Mouse (Mus musculus) C3H10T1/2 (cell line): ENCODE results near the gene 2200002J24Rik. TPM values are rescaled to one million over a fixed set of nuclear protein-coding genes. Genes with fewer than 3 reads are reported as not detected.

Experiments used
- polyA plus RNA-seq, 2 experiments: library from polyadenylated mRNA; unstranded; fragments of >200 nt; fragmentation: generic; extraction: Trizol; gene quantifications; one replicate each; pipeline ENCODE4 v1.2.1; 2012; ENCODE audit warnings: missing spikeins in 2 of 2

Gene 2200002J24Rik
- not detected for polyA plus RNA-seq

GRCm38 (mm10) chr7:30698589-30698988 is at the start of gene 2200002J24Rik:
2200002J24Rik (plus strand) TSS chr7:30698926.

DNA sequence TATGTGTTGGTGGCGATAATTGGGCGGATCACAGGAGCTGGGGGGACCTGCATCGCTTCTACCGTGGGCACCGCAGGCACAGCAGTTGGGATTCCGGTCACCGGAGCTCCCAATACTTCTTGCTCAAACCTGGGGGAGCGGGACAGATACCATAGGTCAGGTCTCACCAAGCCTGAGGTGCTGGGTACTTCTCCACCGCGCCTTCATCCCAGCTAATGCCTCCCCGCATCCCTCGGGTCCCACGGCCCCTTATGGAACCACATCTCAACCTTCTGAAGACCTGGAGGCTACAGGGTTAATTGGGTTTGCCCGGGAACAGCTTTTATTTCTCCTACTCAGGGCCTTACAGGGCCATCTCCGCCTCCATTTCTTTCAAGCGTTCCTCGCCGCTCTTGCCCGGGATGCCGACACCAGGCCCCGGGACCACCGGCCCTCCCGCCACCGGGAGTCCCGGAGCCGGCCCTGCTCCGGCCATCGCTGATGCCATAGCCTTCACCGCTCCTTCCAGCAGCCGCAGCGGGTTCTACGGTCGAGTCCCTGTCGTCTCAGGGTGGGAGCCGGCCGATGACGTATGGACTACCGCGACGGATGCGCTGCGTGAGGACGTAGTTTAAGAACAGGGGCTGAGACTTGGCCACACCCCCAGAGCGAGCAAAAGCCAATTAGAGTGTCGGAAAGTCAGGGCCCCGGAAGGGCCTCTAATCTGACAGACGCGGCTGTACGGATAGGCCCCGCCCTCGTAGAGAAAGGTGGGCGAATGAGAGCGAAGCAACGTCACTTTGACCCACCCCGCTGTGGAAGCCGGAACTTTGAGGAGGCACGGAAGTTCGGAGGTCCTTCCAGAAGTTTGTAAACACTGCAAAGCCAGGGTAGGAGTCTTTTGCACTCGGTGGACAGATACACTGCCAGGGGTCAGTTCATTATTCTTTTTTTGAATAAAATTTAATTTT is 48.9 kb upstream of the 2200002J24Rik start, which contains the start of gene Rbm42:
TSS of gene Rbm42 (minus strand) at position 727 of the 950 bp plus-strand sequence.

GRCm38 (mm10) chr7:30664529-30665200 is 34.1 kb upstream of the 2200002J24Rik start, which contains the start of gene Haus5:
Haus5 (minus strand) TSS chr7:30664994.

GRCm38 (mm10) chr7:30671480-30671879 is 27.2 kb upstream of the 2200002J24Rik start, which contains the start of gene Pmis2:
Pmis2 (minus strand) TSS chr7:30671605.

DNA sequence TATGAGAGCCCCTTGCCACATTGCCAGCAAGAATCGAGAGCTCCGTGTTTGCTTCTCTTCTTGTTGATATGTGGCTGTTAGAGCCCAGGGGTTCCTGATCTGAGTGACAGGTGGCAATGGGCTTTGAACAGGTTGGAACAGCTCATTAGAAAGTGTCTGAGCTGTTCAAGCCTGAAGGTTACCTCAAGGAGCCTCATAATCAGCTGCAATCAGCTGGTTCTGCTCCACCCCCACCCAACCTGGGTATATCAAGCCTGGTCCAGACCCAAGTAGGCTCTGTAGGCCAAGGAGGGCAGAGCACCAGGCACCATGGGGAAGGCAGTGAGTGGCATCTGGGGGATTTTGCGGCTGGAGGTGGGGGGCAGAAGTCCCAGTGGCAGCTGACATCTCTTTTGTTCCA is 13.2 kb downstream of the 2200002J24Rik start, which contains the start of gene Atp4a:
TSS of gene Atp4a (plus strand) at position 268 of the 400 bp plus-strand sequence.

GRCm38 (mm10) chr7:30729396-30730063 is 30.8 kb downstream of the 2200002J24Rik start, which contains the start of gene Tmem147:
Tmem147 (minus strand) TSS chr7:30729540.

GRCm38 (mm10) chr7:30743617-30744016 is 44.9 kb downstream of the 2200002J24Rik start, which contains the start of gene Gapdhs:
Gapdhs (minus strand) TSS chr7:30743681.

Other genes with a start within 250 kb of the 2200002J24Rik start
- not detected for gene Kirrel2, start 241.2 kb upstream of the 2200002J24Rik start, polyA plus RNA-seq
- gene Nphs1, start 240.6 kb upstream of the 2200002J24Rik start, polyA plus RNA-seq = under 1 TPM; 0.28 TPM
- not detected for gene Prodh2, start 205.3 kb upstream of the 2200002J24Rik start, polyA plus RNA-seq
- 10 to 100 TPM in 1 of 2 experiments, under 1 TPM in 1; 0.55 to 10.4 TPM for gene Arhgap33, start 163.9 kb upstream of the 2200002J24Rik start, polyA plus RNA-seq
- gene Hspb6, start 146.7 kb upstream of the 2200002J24Rik start, polyA plus RNA-seq = 100 to 1,000 TPM; 101 to 108 TPM
- gene Proser3, start 146.6 kb upstream of the 2200002J24Rik start, polyA plus RNA-seq = 10 to 100 TPM in 1 of 2 experiments, 1 to 10 TPM in 1; 2.9 to 18.1 TPM
- 10 to 100 TPM; 55.0 to 57.3 TPM for gene Lin37, start 139.1 kb upstream of the 2200002J24Rik start, polyA plus RNA-seq
- gene U2af1l4, start 135.6 kb upstream of the 2200002J24Rik start, polyA plus RNA-seq = 10 to 100 TPM; 59.0 to 76.2 TPM
- gene Gm49396, start 135.6 kb upstream of the 2200002J24Rik start, polyA plus RNA-seq = 1 to 10 TPM in 1 of 2 experiments, under 1 TPM in 1; 0.21 to 1.4 TPM
- 100 to 1,000 TPM; 203 to 206 TPM for gene Psenen, start 135.3 kb upstream of the 2200002J24Rik start, polyA plus RNA-seq
- 1 to 10 TPM in 1 of 2 experiments, under 1 TPM in 1; 0.18 to 1.6 TPM for gene Igflr1, start 133.5 kb upstream of the 2200002J24Rik start, polyA plus RNA-seq
- 10 to 100 TPM in 1 of 2 experiments, 1 to 10 TPM in 1; 3.7 to 16.5 TPM for gene Kmt2b, start 110.2 kb upstream of the 2200002J24Rik start, polyA plus RNA-seq
- gene Zbtb32, start 100.0 kb upstream of the 2200002J24Rik start, polyA plus RNA-seq = under 1 TPM; 0.05 to 0.28 TPM
- 1 to 10 TPM in 1 of 2 experiments, under 1 TPM in 1; 0.34 to 1.1 TPM for gene Upk1a, start 86.1 kb upstream of the 2200002J24Rik start, polyA plus RNA-seq
- gene Cox6b1, start 72.8 kb upstream of the 2200002J24Rik start, polyA plus RNA-seq = 100 to 1,000 TPM; 929 to 961 TPM
- gene Etv2, start 63.1 kb upstream of the 2200002J24Rik start, polyA plus RNA-seq = under 1 TPM in 1 of 2 experiments, not detected in 1; 0.05 TPM
- 100 to 1,000 TPM; 133 to 147 TPM for gene Rbm42, start 48.6 kb upstream of the 2200002J24Rik start, polyA plus RNA-seq
- 10 to 100 TPM; 15.2 to 16.6 TPM for gene Haus5, start 33.9 kb upstream of the 2200002J24Rik start, polyA plus RNA-seq
- gene Pmis2, start 27.3 kb upstream of the 2200002J24Rik start, polyA plus RNA-seq = not detected
- gene Atp4a, start 13.3 kb downstream of the 2200002J24Rik start, polyA plus RNA-seq = not detected
- gene Tmem147, start 30.6 kb downstream of the 2200002J24Rik start, polyA plus RNA-seq = 100 to 1,000 TPM; 160 to 238 TPM
- not detected for gene Gapdhs, start 44.8 kb downstream of the 2200002J24Rik start, polyA plus RNA-seq
- gene Sbsn, start 52.5 kb downstream of the 2200002J24Rik start, polyA plus RNA-seq = 1 to 10 TPM; 1.0 to 2.6 TPM
- not detected for gene Dmkn, start 64.8 kb downstream of the 2200002J24Rik start, polyA plus RNA-seq
- gene Krtdap, start 89.0 kb downstream of the 2200002J24Rik start, polyA plus RNA-seq = not detected
- not detected for gene Ffar2, start 124.8 kb downstream of the 2200002J24Rik start, polyA plus RNA-seq
- not detected for gene Ffar3, start 157.3 kb downstream of the 2200002J24Rik start, polyA plus RNA-seq
- gene Ffar1, start 162.6 kb downstream of the 2200002J24Rik start, polyA plus RNA-seq = not detected
- gene Cd22, start 181.4 kb downstream of the 2200002J24Rik start, polyA plus RNA-seq = under 1 TPM in 1 of 2 experiments, not detected in 1; 0.01 TPM
- gene Mag, start 215.9 kb downstream of the 2200002J24Rik start, polyA plus RNA-seq = under 1 TPM; 0.01 TPM
- not detected for gene Hamp2, start 225.8 kb downstream of the 2200002J24Rik start, polyA plus RNA-seq
- gene Hamp, start 245.1 kb downstream of the 2200002J24Rik start, polyA plus RNA-seq = not detected